Mouse (Mus musculus): ENCODE measurements around the gene Dennd6a. TPM values are rescaled to one million over a fixed set of nuclear protein-coding genes. Genes with fewer than 3 reads are reported as not detected.

The Dennd6a gene
- polyA plus RNA-seq, 1 experiment from 2014 or later, result 9.9 TPM

DNA sequence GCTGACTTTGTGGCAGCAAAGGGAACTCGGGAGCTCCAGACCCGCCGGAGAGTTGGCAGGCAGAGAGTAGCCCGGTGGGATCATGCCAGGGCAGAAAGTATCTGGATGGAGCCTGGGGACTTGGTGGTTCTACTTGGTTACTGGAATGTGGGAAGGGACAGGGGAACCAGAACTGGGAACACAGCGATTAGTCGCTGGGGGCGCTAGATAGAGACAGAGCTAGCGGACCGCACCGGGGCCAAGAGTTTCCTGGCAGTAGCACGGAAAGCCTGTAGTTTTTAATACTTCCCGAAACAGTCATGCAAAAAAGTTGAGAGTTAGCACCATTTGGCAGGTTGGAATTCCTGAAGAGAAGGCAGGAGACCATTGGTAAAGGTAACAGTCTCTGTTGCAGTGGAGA is 101.7 kb downstream of the Dennd6a start:
- DNase-seq (peak; percentile 53), ATAC-seq (peak; percentile 77)
- Histone ChIP-seq H3K4me1 (ENCODE audit: insufficient read depth) (peaks cover 14% of the 10 kb centered on the region), H3K9me3 (ENCODE audit: low read length) (no peaks in the 10 kb centered on the region), H3K36me3 (replicated peaks; ENCODE audit: insufficient read depth, low read length) (no peaks in the 10 kb centered on the region), H3K27ac (ENCODE audit: low read depth) (0 out of 2 replicates have a peak overlapping the region, but pooled peaks have one; percentile 20), H3K9ac (replicated peaks) (no peak overlapping the region), H3K4me2 (ENCODE audit: low read depth, low read length) (peak overlapping the region; percentile 66), H3K27me3 (ENCODE audit: insufficient read depth, low read length) (no peaks in the 10 kb centered on the region), H3K4me3 (ENCODE audit: low read depth, low read length) (peak overlapping the region; percentile 19)
- TF ChIP-seq EP300 (IDR thresholded peaks at IDR 0.05; ENCODE audit: low read depth) (no peak), CTCF (IDR thresholded peaks at IDR 0.05; ENCODE audit: low read depth) (peak; percentile 57)
- 20% methylated on average over 12 of the region's 12 CpGs for WGBS (ENCODE audit: insufficient replicate concordance)

DNA sequence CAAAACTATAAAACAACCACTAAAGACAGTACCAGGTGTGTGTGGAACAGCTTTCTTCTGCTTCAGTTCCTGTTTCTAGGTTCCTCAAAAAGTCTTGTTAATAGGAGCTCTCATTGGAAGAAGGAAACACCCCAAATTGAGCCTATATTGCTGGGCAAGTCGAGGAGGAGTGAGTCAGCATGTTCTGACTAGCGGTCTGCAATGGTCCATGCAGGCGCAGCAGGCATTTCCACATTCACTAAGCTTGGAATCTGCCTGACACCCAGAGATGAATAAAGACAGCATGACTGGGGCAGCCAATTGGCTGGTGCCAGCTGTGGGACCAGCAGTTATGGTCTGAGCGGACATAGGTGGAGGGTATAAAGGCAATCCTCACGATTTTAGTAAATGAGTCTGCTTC is 102.1 kb downstream of the Dennd6a start:
- H3K4me3 ChIP-seq (ENCODE audit: low read depth, low read length), result peak overlapping the region; percentile 19
- TF ChIP-seq CTCF (IDR thresholded peaks at IDR 0.05; ENCODE audit: low read depth), result no peak
- no peak for TF ChIP-seq EP300 (IDR thresholded peaks at IDR 0.05; ENCODE audit: low read depth)
- peak overlapping the region; percentile 66 for H3K4me2 ChIP-seq (ENCODE audit: low read depth, low read length)
- H3K36me3 ChIP-seq (replicated peaks; ENCODE audit: insufficient read depth, low read length), result no peaks in the 10 kb centered on the region
- H3K4me1 ChIP-seq (ENCODE audit: insufficient read depth), result peaks cover 11% of the 10 kb centered on the region; the same call in 1 of the 2 replicates
- DNase-seq, result peak; percentile 35
- 53% methylated on average over 5 of the region's 5 CpGs for WGBS (ENCODE audit: insufficient replicate concordance)
- no peak overlapping the region for H3K9ac ChIP-seq (replicated peaks)
- no peaks in the 10 kb centered on the region for H3K27me3 ChIP-seq (ENCODE audit: insufficient read depth, low read length)
- no peaks in the 10 kb centered on the region for H3K9me3 ChIP-seq (ENCODE audit: low read length)
- H3K27ac ChIP-seq (ENCODE audit: low read depth), result 0 out of 2 replicates have a peak overlapping the region, but pooled peaks have one; percentile 20
- peak; percentile 83 for ATAC-seq

Small RNA genes within 50 kb of the gene (microRNA-seq; reads per million reads assigned to microRNA genes)
- gene Mir7672, result not detected

Other genes starting within 250 kb of the Dennd6a start
- gene Slmap, start 38.9 kb upstream of the Dennd6a start, polyA plus RNA-seq (2015; fragmentation: Nextera tagmentation; extraction: Ambion mirVana), result 11.7 and 12.3 TPM in 2 replicates
- 196 and 201 TPM in 2 replicates for gene Arf4, start 64.2 kb downstream of the Dennd6a start, polyA plus RNA-seq (2015; fragmentation: Nextera tagmentation; extraction: Ambion mirVana)
- 3.9 and 4.3 TPM in 2 replicates for gene Pde12, start 96.0 kb downstream of the Dennd6a start, polyA plus RNA-seq (2015; fragmentation: Nextera tagmentation; extraction: Ambion mirVana)
- gene Dnah12, start 119.4 kb downstream of the Dennd6a start, polyA plus RNA-seq (2015; fragmentation: Nextera tagmentation; extraction: Ambion mirVana), result 0.02 and 0.04 TPM in 2 replicates